Mouse (Mus musculus) gastrocnemius, adult 18-20 months (tissue): ENCODE measurements around the gene Fam243. TPM values are rescaled to one million over a fixed set of nuclear protein-coding genes. Genes with fewer than 3 reads are reported as not detected.

Experiments used
- total RNA-seq, 2 experiments: library from RNA; stranded (reverse); gene quantifications; 2 replicates each; pipeline ENCODE4 v1.2.3; 2021

The Fam243 gene
- total RNA-seq, 2 experiments from 2014 or later, result not detected

Other genes starting within 250 kb of the Fam243 start
- gene Kcne2, start 29.1 kb downstream of the Fam243 start, total RNA-seq, result not detected
- gene Smim11, start 20.2 kb downstream of the Fam243 start, total RNA-seq, result 10 to 100 TPM; 72.4 to 76.2 TPM
- gene Kcne1, start 38.0 kb upstream of the Fam243 start, total RNA-seq, result not detected
- gene Rcan1, start 149.4 kb upstream of the Fam243 start, total RNA-seq, result 100 to 1,000 TPM in 1 of 2 experiments, 10 to 100 TPM in 1; 53.2 to 329 TPM
- gene Clic6, start 164.3 kb upstream of the Fam243 start, total RNA-seq, result under 1 TPM in 1 of 2 experiments, not detected in 1; 0.14 TPM